Mouse (Mus musculus) erythroblast, embryonic 14.5 days (primary cell): ENCODE data around the gene Cacna1d. TPM values are rescaled to one million over a fixed set of nuclear protein-coding genes. Genes with fewer than 3 reads are reported as not detected.

Experiments
- H3K27me3 ChIP-seq: 2 replicates; pipeline ENCODE4 v1.6.1; 2012; ENCODE audit warnings: inconsistent platforms; ENCODE audit not compliant: control insufficient read depth
- H3K36me3 ChIP-seq: 2 replicates; pipeline ENCODE4 v1.6.1; 2012; ENCODE audit warnings: mild to moderate bottlenecking, inconsistent platforms; ENCODE audit not compliant: control insufficient read depth
- H3K4me1 ChIP-seq: 2 replicates; pipeline ENCODE4 v1.6.1; 2012; ENCODE audit warnings: inconsistent platforms; ENCODE audit not compliant: control insufficient read depth
- H3K4me3 ChIP-seq: replicated peaks from 2 replicates; pipeline ENCODE3; 2012; ENCODE audit warnings: moderate library complexity, mild to moderate bottlenecking, inconsistent platforms
- H3K9me3 ChIP-seq: 2 replicates; pipeline ENCODE4 v1.6.1; 2012; ENCODE audit warnings: low read length, inconsistent platforms, mixed read lengths; ENCODE audit not compliant: control insufficient read depth
- GATA1 ChIP-seq: IDR thresholded peaks from 2 replicates; pipeline ENCODE4 v1.6.1; 2012; ENCODE audit warnings: low read length, inconsistent platforms, mixed read lengths
- TAL1 ChIP-seq: IDR thresholded peaks from 3 replicates; pipeline ENCODE4 v1.6.1; 2012; ENCODE audit warnings: low read length, inconsistent platforms, mixed read lengths
- polyA plus RNA-seq: library from polyadenylated mRNA; stranded (reverse); fragments of >175 nt; gene quantifications from 2 replicates; pipeline ENCODE4 v1.2.3, GENCODE M21; 2012

Gene Cacna1d
- polyA plus RNA-seq, 1 experiment = not detected

DNA sequence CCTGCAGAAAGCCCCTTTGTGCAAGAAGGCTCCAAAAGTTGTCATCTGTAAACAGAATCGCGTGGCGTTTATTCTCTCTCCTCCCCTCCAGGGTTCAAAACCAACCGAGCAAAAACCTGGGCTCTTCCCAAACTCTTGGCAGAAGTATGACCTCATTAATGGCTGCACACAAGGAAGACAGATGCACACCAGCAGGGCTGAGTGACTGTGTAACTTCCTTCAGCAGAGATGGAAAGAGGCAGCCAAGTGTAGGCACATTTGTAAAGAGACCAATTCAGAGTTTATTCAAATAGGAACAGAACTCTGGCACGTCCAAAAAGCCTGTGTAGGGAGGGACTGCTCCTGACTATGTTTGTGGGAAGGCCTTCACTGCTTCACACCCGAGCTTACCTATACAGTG lies 385.7 kb downstream of the Cacna1d start:
- no peak for TF ChIP-seq GATA1
- TF ChIP-seq TAL1 = no peak
- Histone ChIP-seq H3K27me3 (no peaks in the 10 kb centered on the region), H3K4me3 (no peak overlapping the region), H3K4me1 (no peaks in the 10 kb centered on the region), H3K36me3 (no peaks in the 10 kb centered on the region), H3K9me3 (no peaks in the 10 kb centered on the region)

DNA sequence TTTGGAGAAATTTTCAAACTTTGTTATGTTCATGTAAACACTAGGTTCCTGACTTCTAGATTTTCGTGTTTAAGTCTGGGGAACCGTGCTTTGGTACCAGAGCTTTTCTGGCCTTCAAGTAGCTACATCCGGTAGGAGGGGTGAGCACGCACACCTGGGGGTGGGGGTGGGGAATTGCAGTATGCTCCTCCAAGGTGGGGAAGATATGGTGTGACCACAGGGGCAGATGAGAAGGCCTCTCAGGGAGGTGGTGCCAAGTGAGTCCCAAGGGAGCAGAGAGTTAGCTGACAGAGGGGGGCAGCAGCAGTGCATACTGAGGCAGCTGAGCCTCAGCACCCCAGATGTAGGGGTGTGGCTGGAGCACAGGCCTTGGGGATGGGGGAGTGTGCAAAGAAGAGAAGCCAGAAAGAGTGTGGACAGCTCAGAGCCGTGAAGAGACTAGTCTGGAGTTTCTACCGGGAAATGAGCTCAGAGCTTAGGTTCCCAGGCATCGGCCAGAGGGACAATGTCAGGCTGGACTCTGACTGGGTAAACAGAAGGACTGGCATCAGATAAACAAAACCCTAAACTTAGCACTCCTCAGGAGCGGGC lies 387.2 kb downstream of the Cacna1d start:
- Histone ChIP-seq H3K4me1 (no peaks in the 10 kb centered on the region), H3K36me3 (no peaks in the 10 kb centered on the region), H3K27me3 (no peaks in the 10 kb centered on the region), H3K9me3 (no peaks in the 10 kb centered on the region), H3K4me3 (no peak overlapping the region)
- TF ChIP-seq TAL1 = no peak
- no peak for TF ChIP-seq GATA1

- Histone ChIP-seq H3K4me1 (no peaks in the 10 kb centered on the region; the same call in 1 of the 2 replicates), H3K27me3 (no peaks in the 10 kb centered on the region), H3K36me3 (no peaks in the 10 kb centered on the region), H3K9me3 (no peaks in the 10 kb centered on the region), H3K4me3 (no peak overlapping the region)
- no peak for TF ChIP-seq GATA1
- TF ChIP-seq TAL1 = no peak
These were observed 394.0 kb downstream of the Cacna1d start for GRCm38 (mm10) chr14:30097239-30097638.

DNA sequence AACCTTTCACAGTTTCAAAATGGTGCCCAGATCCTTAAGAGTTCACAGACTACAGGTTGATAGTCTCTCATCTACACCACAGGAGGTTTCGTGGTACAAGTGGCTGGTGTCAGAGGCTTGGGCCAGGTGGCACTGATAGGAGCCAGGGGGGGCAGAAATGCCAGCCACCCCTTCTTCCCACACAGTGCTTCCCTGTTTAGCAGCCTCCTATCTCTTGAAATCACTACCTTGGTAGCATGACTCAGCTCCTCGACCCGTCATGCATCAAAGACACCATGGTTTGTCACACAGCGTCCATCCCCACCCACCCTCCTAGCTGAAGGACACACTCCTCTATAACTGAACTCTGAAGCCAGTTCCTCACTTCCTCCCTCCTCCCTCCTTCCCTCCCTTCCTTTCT lies 398.8 kb downstream of the Cacna1d start:
- Histone ChIP-seq H3K9me3 (no peaks in the 10 kb centered on the region), H3K4me1 (no peaks in the 10 kb centered on the region; the same call in 1 of the 2 replicates), H3K27me3 (no peaks in the 10 kb centered on the region), H3K4me3 (no peak overlapping the region), H3K36me3 (no peaks in the 10 kb centered on the region)
- no peak for TF ChIP-seq GATA1

DNA sequence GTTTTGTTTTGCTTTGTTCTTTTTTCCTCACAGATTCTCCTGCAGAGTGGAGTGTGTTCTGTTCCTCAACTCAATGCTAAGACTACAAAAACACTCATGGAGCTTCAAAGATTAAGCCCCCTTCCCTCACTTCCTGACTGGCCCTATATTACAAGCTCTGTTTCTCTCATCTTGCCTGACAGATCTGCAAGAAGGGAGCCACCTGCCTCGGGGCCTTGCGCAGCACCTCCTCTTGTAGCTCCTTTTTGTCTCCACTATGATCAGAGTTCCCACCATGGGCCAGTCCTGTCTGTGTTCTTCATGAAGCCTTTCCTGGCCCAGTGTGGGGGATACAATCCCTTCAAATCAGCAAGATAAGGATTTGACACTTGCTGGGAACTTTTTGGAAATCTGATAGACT lies 399.2 kb downstream of the Cacna1d start:
- Histone ChIP-seq H3K27me3 (no peaks in the 10 kb centered on the region), H3K4me3 (no peak overlapping the region), H3K9me3 (no peaks in the 10 kb centered on the region), H3K4me1 (no peaks in the 10 kb centered on the region; the same call in 1 of the 2 replicates), H3K36me3 (no peaks in the 10 kb centered on the region)
- TF ChIP-seq GATA1 = no peak
- TF ChIP-seq TAL1 = no peak

- Histone ChIP-seq H3K4me1 (no peaks in the 10 kb centered on the region), H3K36me3 (no peaks in the 10 kb centered on the region), H3K27me3 (no peaks in the 10 kb centered on the region), H3K9me3 (peaks cover 3% of the 10 kb centered on the region; the same call in 1 of the 2 replicates), H3K4me3 (no peak overlapping the region)
- TF ChIP-seq GATA1 (no peak), TAL1 (no peak)
These were observed 411.5 kb downstream of the Cacna1d start for GRCm38 (mm10) chr14:30079729-30080128.

- Histone ChIP-seq H3K27me3 (no peaks in the 10 kb centered on the region), H3K4me3 (no peak overlapping the region), H3K9me3 (peaks cover 3% of the 10 kb centered on the region; the same call in 1 of the 2 replicates), H3K36me3 (no peaks in the 10 kb centered on the region), H3K4me1 (no peaks in the 10 kb centered on the region)
- no peak for TF ChIP-seq TAL1
- TF ChIP-seq GATA1 = no peak
These were observed 413.0 kb downstream of the Cacna1d start for GRCm38 (mm10) chr14:30078115-30078808.

DNA sequence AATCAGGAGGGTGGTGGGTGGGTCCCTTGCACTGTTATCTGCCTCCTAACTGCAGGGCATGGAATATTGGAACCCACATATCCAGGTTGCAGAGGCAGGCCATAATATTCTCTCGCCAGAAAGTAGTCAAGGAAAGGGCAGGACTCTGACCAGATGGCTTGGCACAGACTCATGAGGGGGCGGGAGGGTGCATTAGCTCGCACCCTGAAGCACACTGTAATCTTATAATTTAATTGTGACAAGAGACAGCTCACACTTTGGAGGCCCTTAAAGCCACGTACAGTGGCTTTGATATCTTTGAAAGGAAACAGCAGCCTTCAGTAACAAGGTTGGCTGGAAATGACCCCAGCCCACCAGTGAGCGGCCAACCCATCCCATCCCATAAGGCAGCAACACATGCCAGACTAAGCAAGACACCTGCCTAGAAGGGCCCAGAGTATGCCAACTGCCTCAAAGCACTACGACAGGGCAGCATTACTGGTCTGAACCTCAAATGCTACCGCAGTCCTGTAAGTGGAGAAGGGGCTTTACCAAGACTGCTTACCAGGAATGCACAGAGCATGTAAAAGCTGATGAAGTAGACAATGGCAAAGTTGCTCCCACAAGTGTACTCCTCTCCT lies 415.9 kb downstream of the Cacna1d start:
- no peak overlapping the region for H3K4me3 ChIP-seq
- no peaks in the 10 kb centered on the region for H3K4me1 ChIP-seq
- no peaks in the 10 kb centered on the region for H3K36me3 ChIP-seq
- H3K9me3 ChIP-seq = no peaks in the 10 kb centered on the region
- TF ChIP-seq GATA1 = no peak
- TF ChIP-seq TAL1 = no peak
- H3K27me3 ChIP-seq = no peaks in the 10 kb centered on the region

- no peak overlapping the region for H3K4me3 ChIP-seq
- H3K9me3 ChIP-seq = no peaks in the 10 kb centered on the region
- no peak for TF ChIP-seq GATA1
- TF ChIP-seq TAL1 = no peak
- no peaks in the 10 kb centered on the region for H3K36me3 ChIP-seq
- peaks cover 39% of the 10 kb centered on the region for H3K4me1 ChIP-seq
- no peaks in the 10 kb centered on the region for H3K27me3 ChIP-seq
These were observed 422.7 kb downstream of the Cacna1d start for GRCm38 (mm10) chr14:30068566-30068965.
